Mouse (Mus musculus) limb, embryonic 12.5 days (tissue): ENCODE data around the gene Tmem183a. TPM values are rescaled to one million over a fixed set of nuclear protein-coding genes. Genes with fewer than 3 reads are reported as not detected.

ENCODE experiments used
- ATAC-seq: fragments of 200-750 bp; cut with Nextera tagmentation; 2 replicates; pipeline ENCODE4 v1.8.0; 2017; ENCODE audit warnings: low read depth, moderate TSS enrichment; ENCODE audit not compliant: insufficient number of reproducible peaks, insufficient read depth, low FRiP score, low TSS enrichment
- H3K27ac ChIP-seq: fragments of 300-500 bp; sonication (generic); 2 replicates; pipeline ENCODE4 v1.5.1; 2016; ENCODE audit warnings: mild to moderate bottlenecking, moderate library complexity
- H3K27me3 ChIP-seq: fragments of 300-500 bp; sonication (generic); 2 replicates; pipeline ENCODE4 v1.6.1; 2016; ENCODE audit warnings: mild to moderate bottlenecking, moderate library complexity
- H3K36me3 ChIP-seq: fragments of 300-500 bp; sonication (generic); 2 replicates; pipeline ENCODE4 v1.6.1; 2016; ENCODE audit warnings: mild to moderate bottlenecking, moderate library complexity
- H3K4me1 ChIP-seq: fragments of 300-500 bp; sonication (generic); replicated peaks from 2 replicates; pipeline ENCODE4 v1.6.1; 2016
- H3K4me2 ChIP-seq: fragments of 300-500 bp; sonication (generic); 2 replicates; pipeline ENCODE4 v1.6.1; 2016; ENCODE audit warnings: mild to moderate bottlenecking, moderate library complexity
- H3K4me3 ChIP-seq: fragments of 300-500 bp; sonication (generic); replicated peaks from 2 replicates; pipeline ENCODE4 v1.5.1; 2016; ENCODE audit warnings: mild to moderate bottlenecking
- H3K9ac ChIP-seq: fragments of 300-500 bp; sonication (generic); replicated peaks from 2 replicates; pipeline ENCODE4 v1.6.1; 2016; ENCODE audit warnings: mild to moderate bottlenecking, moderate library complexity
- H3K9me3 ChIP-seq: fragments of 300-500 bp; sonication (generic); 2 replicates; pipeline ENCODE4 v1.6.1; 2016; ENCODE audit warnings: mild to moderate bottlenecking, moderate library complexity
- WGBS: fragments of 180-500 bp; shearing (Covaris S2); methylation state at CpG from one replicate; pipeline ENCODE4 v1.1.7; 2016; 5-methylcytosine and 5-hydroxymethylcytosine counted together
- polyA plus RNA-seq: library from polyadenylated mRNA; unstranded; fragments of >200 nt; fragmentation: Nextera tagmentation; extraction: Ambion mirVana; gene quantifications from 2 replicates; pipeline ENCODE4 v1.2.1, GENCODE M21; 2016

Gene Tmem183a
- polyA plus RNA-seq, 1 experiment from 2014 or later, result 96.6 TPM

GRCm38 (mm10) chr1:134335211-134335923, 26.4 kb downstream of the Tmem183a start:
- no peaks in the 10 kb centered on the region for H3K9me3 ChIP-seq
- no peaks in the 10 kb centered on the region for H3K36me3 ChIP-seq
- H3K9ac ChIP-seq, result no peak overlapping the region; the same call in 1 of the 2 replicates
- no peak overlapping the region for H3K4me2 ChIP-seq
- no peak for ATAC-seq
- H3K4me3 ChIP-seq, result no peak overlapping the region
- 66% methylated on average over 13 of the region's 13 CpGs for WGBS
- H3K27me3 ChIP-seq, result no peaks in the 10 kb centered on the region
- peaks cover 17% of the 10 kb centered on the region; the same call in 1 of the 2 replicates for H3K4me1 ChIP-seq
- no peak overlapping the region for H3K27ac ChIP-seq

GRCm38 (mm10) chr1:134334111-134334827, 27.5 kb downstream of the Tmem183a start:
- 66% methylated on average over 7 of the region's 7 CpGs for WGBS
- H3K27me3 ChIP-seq, result no peaks in the 10 kb centered on the region
- no peak for ATAC-seq
- H3K27ac ChIP-seq, result no peak overlapping the region
- H3K9me3 ChIP-seq, result no peaks in the 10 kb centered on the region
- peaks cover 17% of the 10 kb centered on the region; the same call in 1 of the 2 replicates for H3K4me1 ChIP-seq
- H3K36me3 ChIP-seq, result no peaks in the 10 kb centered on the region
- H3K4me3 ChIP-seq, result no peak overlapping the region
- H3K9ac ChIP-seq, result no peak overlapping the region
- no peak overlapping the region for H3K4me2 ChIP-seq

- H3K4me2 ChIP-seq, result no peak overlapping the region
- H3K36me3 ChIP-seq, result no peaks in the 10 kb centered on the region
- H3K27me3 ChIP-seq, result no peaks in the 10 kb centered on the region
- peaks cover 17% of the 10 kb centered on the region; the same call in 1 of the 2 replicates for H3K4me1 ChIP-seq
- no peak overlapping the region for H3K9ac ChIP-seq
- no peak for ATAC-seq
- H3K9me3 ChIP-seq, result no peaks in the 10 kb centered on the region
- 85% methylated on average over 10 of the region's 10 CpGs for WGBS
- H3K4me3 ChIP-seq, result no peak overlapping the region
- H3K27ac ChIP-seq, result no peak overlapping the region
Measured at GRCm38 (mm10) chr1:134333371-134334110, 28.2 kb downstream of the Tmem183a start.

GRCm38 (mm10) chr1:134332770-134333271, 29.0 kb downstream of the Tmem183a start, which contains the start of gene Ppfia4:
TSS of gene Ppfia4 (minus strand) at chr1:134332928.
- ATAC-seq, result 0 out of 2 replicates have a peak, but pooled peaks have one; percentile 14
- Histone ChIP-seq H3K9me3 (no peaks in the 10 kb centered on the region), H3K9ac (no peak within 1 kb of the TSS), H3K36me3 (no peaks in the 10 kb centered on the region), H3K27me3 (no peaks in the 10 kb centered on the region), H3K4me1 (peaks cover 17% of the 10 kb centered on the region; the same call in 1 of the 2 replicates), H3K4me3 (no peak within 1 kb of the TSS), H3K27ac (no peak within 1 kb of the TSS), H3K4me2 (no peak within 1 kb of the TSS)
- WGBS, result 56% methylated on average over 13 of the region's 13 CpGs

- H3K4me2 ChIP-seq, result no peak overlapping the region
- no peak overlapping the region for H3K4me3 ChIP-seq
- no peaks in the 10 kb centered on the region for H3K36me3 ChIP-seq
- 57% methylated on average over 20 of the region's 20 CpGs for WGBS
- no peak overlapping the region for H3K27ac ChIP-seq
- peaks cover 17% of the 10 kb centered on the region; the same call in 1 of the 2 replicates for H3K4me1 ChIP-seq
- H3K27me3 ChIP-seq, result no peaks in the 10 kb centered on the region
- no peaks in the 10 kb centered on the region for H3K9me3 ChIP-seq
- no peak for ATAC-seq
- no peak overlapping the region for H3K9ac ChIP-seq
Measured at GRCm38 (mm10) chr1:134331879-134332635, 29.7 kb downstream of the Tmem183a start.

- Histone ChIP-seq H3K4me1 (no peaks in the 10 kb centered on the region), H3K4me2 (no peak overlapping the region), H3K9ac (no peak overlapping the region), H3K9me3 (no peaks in the 10 kb centered on the region), H3K27me3 (no peaks in the 10 kb centered on the region), H3K36me3 (peaks cover 9% of the 10 kb centered on the region; the same call in 1 of the 2 replicates), H3K27ac (no peak overlapping the region), H3K4me3 (no peak overlapping the region)
- ATAC-seq, result no peak
- WGBS, result 94% methylated on average over 12 of the region's 12 CpGs
Measured at GRCm38 (mm10) chr1:134326841-134327346, 34.9 kb downstream of the Tmem183a start.

- peaks cover 17% of the 10 kb centered on the region for H3K4me1 ChIP-seq
- no peak overlapping the region for H3K27ac ChIP-seq
- H3K4me3 ChIP-seq, result no peak overlapping the region
- no peak overlapping the region for H3K9ac ChIP-seq
- 83% methylated on average over 6 of the region's 6 CpGs for WGBS
- peaks cover 9% of the 10 kb centered on the region; the same call in 1 of the 2 replicates for H3K36me3 ChIP-seq
- no peaks in the 10 kb centered on the region for H3K27me3 ChIP-seq
- ATAC-seq, result no peak
- no peak overlapping the region for H3K4me2 ChIP-seq
- H3K9me3 ChIP-seq, result no peaks in the 10 kb centered on the region
Measured at GRCm38 (mm10) chr1:134322591-134322990, 39.2 kb downstream of the Tmem183a start.

GRCm38 (mm10) chr1:134320691-134321301, 41.0 kb downstream of the Tmem183a start:
- Histone ChIP-seq H3K9me3 (no peaks in the 10 kb centered on the region), H3K4me3 (no peak overlapping the region), H3K4me1 (peaks cover 17% of the 10 kb centered on the region), H3K36me3 (no peaks in the 10 kb centered on the region), H3K4me2 (no peak overlapping the region; the same call in 1 of the 2 replicates), H3K9ac (no peak overlapping the region), H3K27me3 (no peaks in the 10 kb centered on the region), H3K27ac (peak overlapping the region; percentile 59; the same call in 1 of the 2 replicates)
- peak; percentile 47; the same call in 1 of the 2 replicates for ATAC-seq
- WGBS, result 44% methylated on average over 14 of the region's 14 CpGs

- no peak overlapping the region for H3K4me3 ChIP-seq
- H3K9ac ChIP-seq, result no peak overlapping the region
- no peaks in the 10 kb centered on the region for H3K27me3 ChIP-seq
- 0 out of 2 replicates have a peak, but pooled peaks cover 2% of the 10 kb centered on the region for H3K36me3 ChIP-seq
- no peak for ATAC-seq
- H3K4me2 ChIP-seq, result no peak overlapping the region
- H3K9me3 ChIP-seq, result no peaks in the 10 kb centered on the region
- no peak overlapping the region for H3K27ac ChIP-seq
- WGBS, result 87% methylated on average over 5 of the region's 5 CpGs
- H3K4me1 ChIP-seq, result peaks cover 17% of the 10 kb centered on the region
Measured at GRCm38 (mm10) chr1:134318261-134318660, 43.5 kb downstream of the Tmem183a start.

GRCm38 (mm10) chr1:134316361-134316760, 45.4 kb downstream of the Tmem183a start:
- Histone ChIP-seq H3K4me3 (no peak overlapping the region), H3K27me3 (no peaks in the 10 kb centered on the region), H3K9me3 (no peaks in the 10 kb centered on the region), H3K4me2 (no peak overlapping the region), H3K36me3 (0 out of 2 replicates have a peak, but pooled peaks cover 2% of the 10 kb centered on the region), H3K4me1 (peaks cover 17% of the 10 kb centered on the region), H3K9ac (no peak overlapping the region), H3K27ac (no peak overlapping the region)
- ATAC-seq, result no peak
- 90% methylated on average over 9 of the region's 9 CpGs for WGBS
